Mouse (Mus musculus): Measurements from ENCODE around the gene Tmigd3.
"Not testable (repeated sequence)": the region's sequence is repeated elsewhere in the genome, so short reads cannot be mapped to it uniquely, and the experiment has no call there.

Tmigd3 gene

DNA sequence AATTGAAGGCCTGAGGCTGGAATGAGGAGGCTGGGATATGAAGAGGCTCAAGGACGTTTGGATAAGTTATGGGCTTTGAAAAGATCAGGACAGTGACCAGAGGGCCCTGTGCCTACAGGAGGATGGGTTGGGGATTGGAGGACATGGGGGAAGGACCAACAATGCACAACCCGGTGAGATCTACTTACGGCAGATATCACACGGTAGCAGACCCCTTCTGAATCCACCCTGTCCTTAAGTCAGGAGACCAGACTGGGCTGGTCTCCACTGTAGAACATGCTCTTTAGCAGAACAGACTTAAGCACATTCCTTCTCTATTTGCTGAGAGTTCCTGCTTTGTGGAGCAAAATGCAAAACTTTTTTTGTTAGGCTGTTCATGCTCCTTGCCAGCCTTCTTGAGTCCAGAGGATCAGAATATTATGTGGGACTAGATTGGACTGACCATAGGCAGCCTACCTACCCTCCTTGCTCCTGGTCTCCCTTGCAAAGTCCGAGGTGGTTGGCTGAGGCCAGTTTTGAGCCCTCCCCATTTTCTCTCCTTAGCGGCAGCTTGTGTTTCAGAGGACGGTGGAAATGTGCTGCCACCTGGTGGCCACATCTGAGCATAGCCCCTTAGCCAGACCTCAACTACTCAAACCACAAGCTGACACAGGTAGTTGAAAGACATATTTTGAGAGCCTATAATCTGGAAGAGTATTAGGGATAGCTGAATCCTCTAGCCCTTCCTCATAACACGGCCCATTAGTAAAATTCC, 28.9 kb downstream of the Tmigd3 start:
- in situ Hi-C loops (cut with MboI; ENCODE audit: low sequenced_read_pairs) = loop anchor here (5.0 to 10.0 kb wide), 2 partner anchors 105 to 212 kb away; partner anchors contain the start of gene Ddx20

DNA sequence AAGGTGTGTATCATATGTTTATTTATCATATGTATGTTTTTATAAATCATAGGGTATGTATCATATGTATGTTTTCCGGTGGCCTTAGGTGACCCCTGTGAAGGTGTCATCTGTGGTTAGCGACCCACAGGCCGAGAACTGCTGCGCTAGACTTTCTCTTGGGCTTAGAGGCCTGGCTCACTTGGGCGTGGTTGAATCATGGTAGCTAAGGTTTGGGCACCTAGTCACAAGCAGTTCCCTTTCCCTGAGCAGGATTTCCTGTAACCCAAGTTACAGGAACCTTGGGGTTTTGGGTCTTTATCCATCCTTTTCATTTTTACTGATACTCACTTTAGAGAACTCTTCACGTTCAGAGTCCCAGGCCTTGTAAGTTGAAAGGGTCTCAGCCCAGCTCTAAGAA, 29.6 kb downstream of the Tmigd3 start:
- in situ Hi-C loops (cut with MboI; ENCODE audit: low sequenced_read_pairs) = no loop called here

DNA sequence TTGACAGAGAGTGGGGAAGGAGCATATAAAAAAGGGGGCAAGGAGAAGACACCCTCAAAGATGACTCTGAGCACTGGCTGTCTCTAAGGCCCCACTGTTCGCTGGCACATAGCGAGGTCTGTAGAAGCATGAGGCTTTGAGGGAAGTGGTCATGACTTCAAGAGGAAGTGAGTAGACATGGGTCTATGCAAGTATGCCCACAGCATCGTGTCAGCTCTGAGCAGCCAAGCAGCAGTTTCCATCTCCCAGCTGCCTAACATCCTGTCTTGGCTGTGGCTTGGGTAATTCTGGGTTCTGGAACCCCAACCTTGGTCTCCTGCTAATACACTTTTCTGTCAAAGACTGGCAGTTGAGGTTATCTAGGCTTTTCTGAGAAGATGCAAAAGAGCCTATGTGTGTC, 30.0 kb downstream of the Tmigd3 start:
- in situ Hi-C loops (cut with MboI; ENCODE audit: low sequenced_read_pairs) = no loop called here

DNA sequence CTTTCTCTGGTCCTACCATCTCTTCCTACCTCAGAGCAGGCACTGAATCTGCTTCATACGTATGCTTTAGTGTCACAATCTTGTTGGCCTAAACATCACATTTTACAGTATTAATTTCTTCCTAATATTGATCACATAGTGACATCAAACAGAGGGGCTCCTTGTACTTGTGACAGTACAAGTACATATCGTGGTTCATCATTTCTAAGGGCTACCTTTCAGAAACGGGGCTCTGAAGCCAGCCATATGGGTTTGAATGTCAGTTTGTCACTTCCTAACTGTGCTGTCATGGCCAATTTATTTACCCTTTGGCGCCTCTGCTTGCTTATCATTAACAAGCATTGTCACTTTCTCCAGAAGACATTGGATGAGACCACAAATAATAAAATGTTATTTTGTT, 30.8 kb downstream of the Tmigd3 start:
- in situ Hi-C loops (cut with MboI; ENCODE audit: low sequenced_read_pairs) = no loop called here

DNA sequence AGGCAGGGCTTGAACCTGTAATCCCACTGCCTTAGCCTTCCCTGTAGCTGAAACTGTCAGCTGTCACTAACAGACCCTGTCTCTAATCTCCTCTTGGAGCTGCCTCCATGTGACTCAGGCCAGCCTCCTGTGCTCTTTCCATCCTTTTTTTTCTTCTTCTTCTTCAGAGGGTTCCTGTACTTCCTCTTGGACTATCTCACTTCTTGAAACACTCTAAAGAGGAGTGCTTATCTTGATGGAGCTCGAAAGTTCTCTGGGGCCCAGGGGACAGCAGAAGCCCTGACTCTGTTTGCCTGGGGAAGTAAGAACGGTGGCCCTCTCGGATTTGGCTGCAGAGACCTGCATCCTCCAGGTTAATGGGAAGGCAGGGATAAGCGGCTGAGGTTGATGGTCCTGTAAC, 33.5 kb downstream of the Tmigd3 start:
- in situ Hi-C loops (cut with MboI; ENCODE audit: low sequenced_read_pairs) = no loop called here

DNA sequence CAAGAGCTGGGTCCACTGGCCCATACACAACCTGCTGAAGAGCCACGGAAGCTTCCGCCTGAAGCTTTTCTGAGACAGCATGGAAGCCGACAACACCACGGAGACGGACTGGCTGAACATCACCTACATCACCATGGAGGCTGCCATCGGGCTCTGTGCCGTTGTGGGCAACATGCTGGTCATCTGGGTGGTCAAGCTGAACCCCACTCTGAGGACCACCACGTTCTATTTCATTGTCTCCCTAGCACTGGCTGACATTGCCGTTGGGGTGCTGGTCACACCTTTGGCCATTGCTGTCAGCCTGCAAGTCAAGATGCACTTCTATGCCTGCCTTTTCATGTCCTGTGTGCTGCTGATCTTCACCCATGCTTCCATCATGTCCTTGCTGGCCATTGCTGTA, 34.0 kb downstream of the Tmigd3 start:
- in situ Hi-C loops (cut with MboI; ENCODE audit: low sequenced_read_pairs) = no loop called here

DNA sequence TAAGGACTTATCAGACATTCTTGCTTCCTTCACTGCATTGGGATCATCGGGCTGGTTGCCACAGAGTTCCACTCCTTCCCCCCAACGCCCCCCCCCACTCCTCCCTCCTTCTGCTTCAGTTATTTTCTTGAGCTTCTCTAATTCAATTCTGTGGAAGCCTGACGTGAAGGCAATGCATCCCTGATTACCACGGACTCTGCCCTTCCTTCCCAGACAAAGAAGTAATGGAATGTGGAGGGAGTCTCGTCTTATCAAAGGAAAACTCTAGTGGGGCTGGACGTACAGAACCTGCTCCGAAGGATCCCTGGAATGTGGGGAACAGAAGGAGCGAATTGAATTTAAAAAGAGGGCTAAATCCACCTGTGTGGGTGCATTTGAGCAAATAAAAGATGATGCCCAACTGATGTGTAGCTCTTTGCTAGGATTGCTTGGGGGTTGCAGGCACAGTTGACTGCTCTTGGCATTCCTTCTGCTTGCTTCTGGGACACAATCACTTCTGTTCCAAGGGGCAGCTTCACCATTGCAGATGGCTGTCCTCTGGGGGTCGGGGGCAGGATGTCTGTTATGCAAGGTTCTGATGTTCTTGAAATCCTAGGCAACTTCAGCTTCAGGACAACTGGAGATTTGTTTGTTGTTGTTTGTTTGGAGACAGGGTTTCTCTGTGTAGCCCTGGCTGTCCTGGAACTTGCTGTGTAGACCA, 37.4 kb downstream of the Tmigd3 start:
- in situ Hi-C loops (cut with MboI; ENCODE audit: low sequenced_read_pairs) = no loop called here

DNA sequence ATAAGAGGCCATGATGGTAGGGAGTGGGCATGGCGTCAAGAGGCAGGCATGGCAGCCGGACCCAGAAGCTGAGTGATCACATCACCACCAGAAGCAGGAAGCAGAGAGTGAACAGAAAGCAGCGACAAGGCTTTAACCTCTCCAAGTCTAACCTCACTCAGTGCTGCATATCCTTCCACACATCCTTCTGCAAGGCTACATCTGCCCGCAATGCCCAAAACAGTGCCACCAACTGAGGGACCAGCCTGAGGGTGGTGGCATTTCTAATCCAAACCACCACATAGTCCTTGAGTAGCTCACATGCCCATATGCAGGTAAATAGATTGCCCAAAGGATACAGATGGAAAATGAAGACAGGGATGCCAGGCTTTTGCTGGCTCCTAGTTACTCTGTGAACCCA, 38.3 kb downstream of the Tmigd3 start:
- in situ Hi-C loops (cut with MboI; ENCODE audit: low sequenced_read_pairs) = no loop called here

DNA sequence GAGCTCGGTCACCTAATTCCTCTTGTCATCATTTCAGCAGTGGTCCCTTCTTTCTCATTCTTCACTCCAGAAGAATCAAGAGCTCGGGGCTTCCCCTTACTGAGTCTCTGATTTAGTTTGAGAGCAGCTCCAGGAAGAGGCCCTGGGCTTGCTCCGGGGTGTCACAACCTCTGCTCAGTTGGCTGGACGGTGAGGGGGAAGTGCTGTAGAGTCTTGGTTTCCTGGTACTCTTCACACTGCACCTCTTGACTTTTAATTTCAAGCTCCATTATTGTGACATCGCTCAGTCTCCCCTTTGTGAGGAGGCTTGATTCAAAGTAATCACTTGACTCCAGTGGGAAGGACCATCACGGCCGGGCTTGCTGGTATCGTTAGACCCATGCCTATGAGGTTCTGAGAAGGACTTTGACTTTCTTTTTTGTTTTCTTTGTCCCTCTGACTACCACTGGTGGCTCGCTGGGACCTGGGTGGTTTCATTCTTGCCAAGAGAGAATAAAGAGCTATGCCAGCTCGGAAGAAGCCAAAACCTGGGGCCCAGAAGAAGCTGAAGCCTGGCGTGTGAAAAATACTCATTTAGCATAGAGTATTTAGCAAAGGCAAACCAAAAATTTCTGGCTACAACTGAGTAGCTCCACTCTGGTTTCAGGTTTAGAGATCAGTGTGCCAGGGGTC, 40.0 kb downstream of the Tmigd3 start:
- in situ Hi-C loops (cut with MboI; ENCODE audit: low sequenced_read_pairs) = no loop called here

DNA sequence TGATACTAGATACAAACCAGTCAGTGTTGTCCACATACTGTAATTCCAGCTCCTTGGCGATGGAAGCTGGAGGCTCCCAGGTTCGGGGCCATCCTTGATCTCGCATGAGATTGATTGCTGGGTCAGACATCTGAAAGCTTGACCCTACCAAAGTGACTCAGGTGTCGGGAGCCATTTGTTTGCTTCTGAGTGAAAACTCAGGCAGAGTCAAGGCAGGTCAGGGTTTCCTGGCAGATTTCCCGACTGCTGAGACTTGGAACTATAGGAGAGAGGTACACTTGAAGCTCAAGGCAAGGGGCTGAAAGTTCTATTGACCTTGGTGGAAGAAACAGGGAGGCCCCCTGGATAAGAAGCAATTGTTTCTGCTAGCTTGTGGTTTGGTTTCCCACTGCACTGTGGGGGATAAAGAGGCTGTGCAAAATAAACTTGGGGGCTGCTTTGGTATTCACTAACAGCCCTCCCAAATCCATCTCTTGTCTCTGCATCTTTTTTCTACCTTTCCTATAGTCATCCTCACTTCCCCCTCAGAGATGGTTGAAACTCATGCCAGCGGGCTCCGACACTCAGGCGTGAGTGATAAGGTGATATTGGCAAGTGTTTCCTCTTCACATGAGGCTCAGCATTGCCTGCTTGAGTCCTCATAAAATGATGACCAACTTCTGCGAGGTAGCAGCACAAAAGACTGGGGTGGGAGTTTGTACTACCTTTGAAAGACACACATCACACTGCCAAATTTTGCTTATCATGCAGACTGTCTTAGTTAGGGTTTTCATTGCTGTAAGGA, 41.6 kb downstream of the Tmigd3 start:
- in situ Hi-C loops (cut with MboI; ENCODE audit: low sequenced_read_pairs) = no loop called here

DNA sequence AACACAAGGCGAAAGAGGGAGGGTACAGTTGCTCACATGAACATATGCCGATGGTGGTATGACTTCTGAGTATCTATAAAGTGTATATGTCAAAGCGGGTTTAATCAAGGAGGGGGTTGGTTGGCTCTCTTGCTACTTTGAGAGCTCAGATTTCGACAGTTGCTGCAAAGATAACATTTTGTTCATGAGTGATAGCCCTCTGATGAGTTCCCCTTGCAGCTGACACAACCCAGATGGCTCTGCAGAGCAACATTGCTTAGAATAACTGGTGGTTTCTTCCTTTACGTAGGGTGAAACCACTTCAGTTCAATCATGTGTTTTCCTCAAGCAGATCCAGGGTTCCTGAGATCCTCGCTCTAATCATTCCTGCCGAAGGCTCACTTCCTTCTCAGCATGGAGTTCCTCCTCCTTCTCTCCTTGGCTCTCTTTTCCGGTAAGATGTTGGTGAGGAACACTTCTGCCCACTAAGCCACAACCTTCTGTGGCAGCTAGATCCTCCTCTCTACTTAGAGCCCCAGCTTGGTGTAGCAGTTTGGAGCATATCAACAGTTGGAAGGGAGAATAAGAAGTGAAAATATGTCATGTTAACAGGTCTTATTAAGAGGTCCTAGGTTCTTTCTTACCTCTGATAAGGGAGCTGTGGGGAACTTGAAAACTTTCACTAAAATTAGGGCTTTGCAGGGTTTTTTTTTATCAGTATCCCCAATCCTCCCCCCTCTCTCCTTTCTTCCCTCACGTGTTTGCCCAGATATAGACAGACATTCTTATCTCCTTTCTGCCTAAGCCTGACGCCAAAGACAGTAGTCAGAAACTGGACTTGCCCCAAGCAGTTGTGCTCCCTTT, 43.4 kb downstream of the Tmigd3 start:
- in situ Hi-C loops (cut with MboI; ENCODE audit: low sequenced_read_pairs) = no loop called here

DNA sequence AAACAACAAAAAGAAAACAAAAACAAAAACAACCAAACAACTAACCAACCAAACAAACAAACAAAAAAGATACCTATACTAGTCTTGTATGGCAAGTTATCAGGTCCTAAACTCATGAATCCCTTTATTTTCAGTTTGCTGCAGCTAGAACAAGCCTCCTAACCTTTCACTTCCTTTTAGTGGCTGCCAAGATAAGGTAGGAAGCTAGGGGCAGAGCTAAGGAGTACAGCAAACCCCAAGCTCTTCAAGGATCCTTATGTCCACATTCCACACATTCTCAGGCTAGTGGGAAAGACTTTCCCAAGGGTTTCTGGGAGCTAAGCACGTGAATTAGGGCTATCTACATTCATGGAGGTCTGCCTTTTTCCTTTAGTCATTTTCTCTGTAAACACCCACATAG, 44.6 kb downstream of the Tmigd3 start:
- in situ Hi-C loops (cut with MboI; ENCODE audit: low sequenced_read_pairs) = no loop called here

DNA sequence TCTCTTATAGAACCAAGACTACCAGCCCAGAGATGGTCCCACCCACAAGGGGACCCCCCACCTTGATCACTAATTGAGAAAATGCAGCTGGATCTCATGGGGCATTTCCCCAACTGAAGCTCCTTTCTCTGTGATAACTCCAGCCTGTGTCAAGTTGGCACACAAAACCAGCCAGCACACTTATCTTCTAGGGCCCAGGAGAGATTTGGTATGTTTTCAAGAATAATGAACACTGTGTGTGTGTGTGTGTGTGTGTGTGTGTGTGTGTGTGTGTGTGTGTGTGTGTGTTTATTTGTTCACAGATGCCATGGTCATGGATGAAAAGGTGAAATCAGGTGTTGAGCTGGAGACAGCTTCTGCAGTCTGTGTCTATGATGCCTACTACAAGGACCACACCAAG, 45.8 kb downstream of the Tmigd3 start:
- in situ Hi-C loops (cut with MboI; ENCODE audit: low sequenced_read_pairs) = not testable (repeated sequence)

DNA sequence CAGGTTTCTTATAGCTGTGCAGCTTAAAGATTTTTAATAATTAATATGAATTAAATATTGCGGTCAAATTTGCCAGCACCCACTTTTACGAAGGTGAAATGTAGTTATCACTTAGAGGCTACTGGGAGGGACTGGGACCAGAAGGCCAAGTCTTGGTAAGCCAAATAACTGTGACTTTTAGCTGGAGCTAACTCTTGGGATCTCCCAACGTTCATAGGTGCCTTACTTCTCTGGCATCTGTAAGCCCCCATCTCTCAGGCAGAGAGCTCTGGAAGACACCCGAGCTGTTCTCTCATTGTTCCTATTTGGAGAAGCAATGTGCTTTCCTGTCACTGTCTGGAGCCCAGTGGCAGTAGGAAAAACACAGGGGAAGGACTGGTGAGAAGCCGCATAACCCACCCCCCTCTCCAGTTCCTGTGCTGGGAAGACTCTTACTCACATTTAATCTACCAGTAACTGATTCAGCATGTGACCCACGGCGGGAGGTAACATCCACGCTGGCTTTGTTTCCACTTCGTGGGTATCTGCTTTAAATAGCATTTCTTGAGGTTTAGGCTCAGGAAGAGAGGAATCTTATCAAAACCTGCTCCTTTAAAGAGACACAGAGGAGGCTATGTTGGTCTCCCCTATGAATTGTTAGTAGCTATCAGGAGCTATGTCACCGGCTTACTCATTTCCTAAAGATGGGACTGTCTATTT, 47.1 kb downstream of the Tmigd3 start:
- in situ Hi-C loops (cut with MboI; ENCODE audit: low sequenced_read_pairs) = no loop called here

DNA sequence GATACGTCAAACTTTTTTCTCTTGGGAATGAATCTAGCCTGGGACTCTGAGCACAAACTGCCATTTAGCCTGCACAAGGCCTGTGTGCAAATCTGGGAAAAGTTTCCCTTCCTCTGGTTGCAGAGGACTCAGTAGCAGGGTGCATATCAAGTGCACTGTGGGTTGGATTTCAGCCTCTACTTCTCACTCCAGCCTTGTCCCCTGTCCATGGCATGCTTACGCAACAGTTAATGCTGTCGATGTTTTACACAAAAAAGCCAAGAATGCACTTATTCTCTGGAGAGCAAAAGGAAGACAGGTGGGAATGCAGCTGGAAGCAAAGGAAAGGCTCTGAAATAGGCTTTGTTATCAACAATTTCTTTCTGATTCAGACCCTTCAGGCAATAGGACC, 47.6 kb downstream of the Tmigd3 start:
- in situ Hi-C loops (cut with MboI; ENCODE audit: low sequenced_read_pairs) = no loop called here

DNA sequence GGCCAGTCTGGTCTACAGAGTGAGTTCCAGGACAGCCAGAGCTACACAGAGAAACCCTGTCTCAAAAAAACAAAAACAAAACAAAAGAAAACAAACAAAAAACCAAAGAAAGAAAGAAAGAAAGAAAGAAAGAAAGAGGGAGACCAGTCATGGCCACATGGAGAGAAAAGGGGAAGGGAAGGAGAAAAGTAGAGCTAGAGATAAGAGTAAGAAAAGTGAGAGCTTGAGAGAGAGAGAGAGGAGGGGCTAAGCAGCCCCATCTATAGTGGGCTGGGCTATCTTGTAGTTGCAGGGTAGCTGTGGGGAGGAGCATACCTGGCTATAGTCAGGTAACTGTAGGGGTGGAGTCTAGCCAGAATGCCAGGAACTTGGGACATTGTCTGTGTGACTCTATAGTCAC, 50.0 kb downstream of the Tmigd3 start:
- in situ Hi-C loops (cut with MboI; ENCODE audit: low sequenced_read_pairs) = not testable (repeated sequence)

DNA sequence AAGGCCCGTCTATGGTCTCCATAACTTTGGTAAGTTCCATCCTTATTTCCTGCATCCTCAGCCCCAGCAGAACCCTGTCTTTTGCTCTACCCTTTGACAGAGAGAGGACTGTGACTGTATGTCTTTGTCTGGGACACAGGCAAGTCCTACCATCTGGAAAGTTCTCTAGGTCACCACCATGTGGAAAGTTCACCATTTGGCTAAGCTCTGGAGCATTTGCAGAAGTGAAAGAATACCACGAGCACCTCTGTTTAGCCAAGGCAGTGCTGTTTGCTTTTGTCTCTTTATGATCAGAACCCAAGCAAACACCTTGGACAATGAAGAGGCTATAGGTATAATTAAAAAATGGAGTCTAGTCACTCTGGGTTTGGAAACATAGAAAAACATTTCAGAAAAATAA, 51.3 kb downstream of the Tmigd3 start:
- in situ Hi-C loops (cut with MboI; ENCODE audit: low sequenced_read_pairs) = no loop called here

DNA sequence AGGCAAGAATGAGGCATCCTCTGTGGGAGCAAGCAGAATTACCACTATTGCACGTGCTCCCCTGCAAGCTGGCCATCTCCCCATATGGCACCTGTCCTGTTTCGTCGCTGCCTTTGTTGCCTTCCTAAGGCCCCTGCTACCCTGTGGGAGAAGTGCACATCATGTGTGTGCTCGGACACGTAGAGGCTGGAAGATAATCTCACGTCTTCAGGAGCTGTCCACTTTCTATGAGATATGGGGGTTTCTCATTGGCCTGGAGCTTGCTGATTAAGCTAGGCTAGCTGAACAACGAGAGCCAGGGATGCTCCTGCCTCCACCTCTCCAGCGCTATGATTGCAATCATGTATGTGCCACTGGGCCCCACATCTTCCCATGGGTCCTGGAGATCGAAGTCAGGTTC, 53.9 kb downstream of the Tmigd3 start:
- in situ Hi-C loops (cut with MboI; ENCODE audit: low sequenced_read_pairs) = no loop called here

DNA sequence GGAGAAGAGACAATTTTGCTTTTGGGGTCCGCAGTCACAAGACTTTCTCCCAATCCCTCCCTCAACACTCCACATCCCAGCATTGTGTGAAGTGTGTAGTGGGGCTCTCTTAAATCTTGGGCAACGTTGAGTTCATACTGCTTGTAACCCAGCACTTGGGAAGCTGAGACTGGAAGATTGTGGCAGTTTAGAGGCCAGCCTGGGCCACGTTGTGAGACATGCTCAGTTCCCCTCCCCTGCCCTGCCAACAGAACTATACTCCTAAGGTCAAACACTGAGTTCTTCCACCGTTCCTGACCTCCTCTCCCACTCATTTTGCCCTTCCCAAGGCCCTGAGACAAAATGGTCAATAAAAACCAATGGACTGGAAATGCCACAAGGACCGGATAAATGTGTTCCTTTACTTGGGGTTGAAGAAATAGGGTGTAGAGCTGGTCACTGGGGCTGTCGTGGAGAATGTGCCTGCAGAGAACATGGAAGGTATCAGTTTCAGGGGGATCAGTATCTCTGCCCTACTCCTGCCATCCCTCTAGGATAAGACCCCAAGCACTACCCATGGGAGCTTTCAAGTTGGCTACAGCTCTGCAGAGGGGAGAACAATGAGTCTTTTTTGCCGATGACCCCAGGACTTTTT, 57.0 kb downstream of the Tmigd3 start:
- in situ Hi-C loops (cut with MboI; ENCODE audit: low sequenced_read_pairs) = no loop called here

Data from CH12F3 (cell line).